Mouse (Mus musculus) monocyte, adult 5-6 weeks (primary cell): ENCODE measurements at regions not wholly inside any gene's neighbourhood (a gene's known extent, or its start where the extent isn't known, plus 50 kb on each side); places are given as distances from the start of the nearest gene placed in this dataset.

Source experiments
- ATAC-seq: fragments of 153-309, 156-312 bp; replicated peaks from 2 replicates; pipeline ENCODE4 v1.8.0; 2017; ENCODE audit warnings: mild to moderate bottlenecking; ENCODE audit not compliant: low TSS enrichment, insufficient number of reproducible peaks, severe bottlenecking, poor library complexity, low FRiP score

DNA sequence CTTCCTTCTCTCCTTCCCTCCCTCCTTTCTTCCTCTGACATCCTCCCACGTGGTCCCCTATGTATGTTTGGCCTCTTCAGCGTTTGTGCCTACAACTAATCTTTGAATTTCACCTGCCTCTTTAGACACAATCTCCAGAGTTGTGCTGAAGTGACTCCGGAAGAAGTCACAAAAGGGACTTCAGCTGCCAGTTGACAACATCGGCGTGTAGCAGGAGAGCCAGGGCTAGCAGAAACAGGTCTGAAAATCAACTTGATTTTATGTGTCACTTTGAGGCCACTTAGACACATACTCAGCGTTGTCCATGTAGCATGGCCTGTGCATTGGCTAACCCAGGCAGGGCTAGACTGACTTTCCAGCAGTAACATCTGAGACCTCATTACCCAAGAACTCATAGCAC lies 317.2 kb downstream of the Cd83 start:
- no peak for ATAC-seq

DNA sequence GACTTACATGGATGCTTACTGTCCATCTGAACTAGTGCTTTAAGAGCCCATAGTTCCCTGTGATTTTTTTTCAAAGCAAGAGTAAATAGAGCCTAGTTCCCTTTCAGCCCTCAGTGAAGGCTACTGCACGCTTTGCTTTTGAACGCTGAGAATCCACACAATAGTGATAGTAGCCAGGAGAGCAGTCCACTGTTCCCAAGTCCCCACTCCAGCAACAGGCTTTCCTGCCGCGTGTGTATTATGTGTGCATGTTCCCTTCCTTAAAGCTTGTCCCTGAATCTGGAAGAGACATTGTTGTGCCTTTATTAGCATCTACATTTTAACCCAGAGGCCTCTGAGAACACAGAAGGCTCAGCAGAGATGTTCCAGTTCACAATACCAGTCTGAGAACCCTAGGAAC lies 317.7 kb downstream of the Cd83 start:
- no peak for ATAC-seq

DNA sequence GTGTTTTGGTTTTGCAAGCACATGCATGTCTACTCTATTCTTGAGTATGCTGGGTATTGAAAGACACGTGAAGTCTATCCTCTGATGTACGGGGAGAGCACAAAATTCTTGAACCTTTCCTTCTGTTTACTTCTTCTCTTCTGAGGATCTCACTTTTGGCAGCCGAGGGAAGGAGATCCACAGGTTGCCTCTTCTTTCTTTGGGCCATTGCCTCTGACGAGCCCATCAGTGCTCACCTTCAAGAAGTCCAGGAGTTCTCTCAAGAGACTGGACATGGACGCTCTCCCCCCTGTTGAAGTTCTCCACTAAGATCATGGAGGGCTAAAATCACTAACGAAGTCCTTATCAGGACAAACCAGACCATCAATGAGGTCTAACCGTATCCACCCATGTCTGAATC lies 318.8 kb downstream of the Cd83 start:
- no peak for ATAC-seq

DNA sequence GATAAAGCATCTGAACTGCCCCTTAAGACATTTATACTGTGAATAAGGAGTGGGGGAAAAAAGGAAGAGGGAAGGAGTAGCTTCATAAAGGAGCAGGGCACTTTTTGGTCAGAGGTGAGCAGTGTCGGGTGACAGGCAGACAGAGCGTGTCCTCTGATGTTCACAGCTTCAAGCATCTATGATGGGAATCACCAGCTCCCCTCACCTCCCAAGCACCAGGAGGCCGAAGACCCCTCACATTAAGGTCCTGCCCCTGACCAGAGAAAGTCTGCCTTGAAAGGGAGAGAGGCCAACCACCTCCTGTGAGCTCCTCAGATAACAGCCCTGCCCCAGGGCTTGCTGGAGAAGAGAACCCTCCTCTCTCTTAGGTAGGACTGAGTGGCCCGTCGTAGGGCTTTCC lies 320.6 kb downstream of the Cd83 start:
- no peak for ATAC-seq

DNA sequence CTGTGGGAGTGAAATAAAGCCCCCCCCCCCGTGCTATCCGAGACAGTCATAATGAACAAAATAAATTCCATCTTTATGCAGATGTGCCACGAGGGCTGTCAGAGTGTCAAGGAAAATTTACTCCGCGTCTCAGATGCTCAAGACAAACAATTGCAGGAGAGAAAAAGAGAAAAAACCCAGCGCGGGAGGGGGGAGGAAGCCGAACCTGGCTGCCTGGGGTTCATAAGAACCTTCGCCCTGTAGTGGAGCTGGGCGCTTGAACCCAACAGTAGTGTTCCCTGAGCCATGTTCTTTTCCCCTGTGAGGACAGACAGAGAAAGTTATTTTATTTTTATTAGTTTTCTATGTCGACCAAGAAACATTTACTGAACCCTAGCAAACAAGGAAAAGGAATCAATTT lies 324.1 kb downstream of the Cd83 start:
- ATAC-seq, result no peak

DNA sequence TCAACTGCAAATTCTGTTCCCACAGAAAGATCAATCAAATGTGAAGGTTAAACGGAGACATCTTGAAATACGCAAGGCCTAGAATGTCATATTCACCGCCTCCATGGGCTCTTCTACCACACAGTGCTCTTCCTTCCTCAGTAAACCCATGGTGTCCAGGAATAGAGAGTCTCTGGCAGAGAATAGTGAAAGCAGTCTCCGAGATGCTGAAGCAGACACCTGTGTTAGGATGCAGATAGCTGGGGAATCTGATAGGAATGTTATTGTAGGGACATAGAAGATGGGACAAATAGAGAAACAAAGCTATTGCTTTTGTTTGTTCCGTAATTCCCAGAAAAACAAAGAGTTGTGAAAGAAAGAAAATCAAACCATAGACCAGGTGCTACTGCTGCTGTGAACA lies 328.5 kb downstream of the Cd83 start:
- ATAC-seq, result no peak

- no peak for ATAC-seq
These were observed 330.3 kb downstream of the Cd83 start for GRCm38 (mm10) chr13:44114856-44115255.

DNA sequence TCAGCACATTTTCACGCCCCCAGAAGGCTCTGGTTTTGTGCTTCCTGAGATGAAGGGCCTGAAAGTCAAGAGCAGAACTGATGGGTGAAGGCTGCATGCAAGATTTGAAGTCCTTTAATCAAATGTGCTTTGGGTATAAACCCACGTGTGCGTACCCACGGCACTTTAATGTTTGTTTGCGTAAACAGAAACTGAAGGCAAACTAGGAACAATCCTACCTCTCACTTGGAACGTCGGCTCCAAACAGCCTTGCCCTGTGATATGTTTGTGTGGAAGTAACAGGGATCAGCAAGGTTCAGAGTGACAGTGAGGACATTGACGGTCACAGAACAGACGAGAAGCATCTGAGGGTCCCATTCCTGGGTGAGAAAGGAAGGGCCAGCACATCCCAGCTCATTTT lies 333.3 kb downstream of the Cd83 start:
- no peak for ATAC-seq

GRCm38 (mm10) chr13:44118846-44119245 lies 334.3 kb downstream of the Cd83 start:
- ATAC-seq, result no peak

DNA sequence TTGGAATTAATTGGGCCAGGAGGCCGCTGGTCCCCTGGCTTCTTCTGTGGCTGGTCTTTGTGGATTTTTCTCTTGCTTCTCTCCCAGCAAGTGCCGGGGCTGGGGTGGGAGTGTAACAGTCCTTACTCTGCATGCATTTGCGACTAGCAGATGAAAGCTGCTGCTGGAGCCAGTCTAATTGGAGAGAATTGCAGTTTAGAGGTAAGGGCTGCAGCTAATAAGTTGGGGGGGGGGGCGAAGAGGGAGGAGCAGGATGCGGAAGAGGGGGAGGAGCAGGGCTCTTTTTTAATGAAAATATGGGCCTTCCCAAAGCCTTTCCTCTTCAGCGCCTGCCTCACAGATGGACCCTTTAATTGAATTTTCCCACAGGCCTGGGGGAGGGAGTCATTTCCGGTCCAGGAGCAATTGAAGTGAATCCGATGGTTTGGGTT lies 336.7 kb downstream of the Cd83 start:
- no peak for ATAC-seq

GRCm38 (mm10) chr13:44121932-44122331 lies 337.4 kb downstream of the Cd83 start:
- ATAC-seq, result no peak

DNA sequence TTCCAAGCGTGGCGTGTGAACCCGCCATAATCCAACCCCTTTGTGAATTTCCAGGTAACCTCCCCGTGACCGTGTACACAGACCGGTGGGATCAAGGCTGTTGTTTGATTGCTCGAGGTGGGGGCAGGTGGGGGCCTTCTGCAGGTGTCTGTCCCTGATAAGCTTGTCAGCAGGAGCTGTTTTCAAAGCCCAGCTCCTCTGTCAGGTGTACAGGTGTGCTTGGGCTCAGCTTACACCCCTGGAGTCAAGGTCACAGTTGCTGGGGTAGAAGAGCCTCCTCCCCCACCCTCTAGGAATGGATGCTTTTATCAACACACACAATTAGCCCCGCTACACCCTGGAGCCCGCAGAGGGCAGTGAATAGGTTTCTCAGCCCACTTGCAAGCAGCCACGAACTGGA lies 341.6 kb downstream of the Cd83 start:
- ATAC-seq, result no peak

GRCm38 (mm10) chr13:44128506-44129274 lies 344.1 kb downstream of the Cd83 start:
- no peak for ATAC-seq

DNA sequence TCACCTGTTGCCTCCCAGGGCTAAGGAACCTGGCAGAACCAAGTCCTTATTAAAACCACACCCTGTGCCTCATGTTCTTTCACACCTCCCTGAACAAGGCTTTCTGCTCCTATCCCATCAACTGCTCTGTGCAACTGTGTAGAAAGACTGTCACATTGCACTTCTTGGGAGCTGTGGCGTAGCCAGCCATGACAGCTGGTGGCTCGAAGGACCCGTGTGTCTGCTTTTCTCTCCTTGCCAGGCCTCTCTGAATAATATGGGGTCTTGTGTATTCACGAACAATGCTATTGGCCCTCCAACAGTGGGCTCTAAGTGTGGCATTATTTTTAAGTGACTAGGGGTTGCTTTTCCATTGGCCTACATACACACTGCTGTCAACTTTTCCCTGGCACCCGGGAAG lies 347.3 kb downstream of the Cd83 start:
- ATAC-seq, result no peak

DNA sequence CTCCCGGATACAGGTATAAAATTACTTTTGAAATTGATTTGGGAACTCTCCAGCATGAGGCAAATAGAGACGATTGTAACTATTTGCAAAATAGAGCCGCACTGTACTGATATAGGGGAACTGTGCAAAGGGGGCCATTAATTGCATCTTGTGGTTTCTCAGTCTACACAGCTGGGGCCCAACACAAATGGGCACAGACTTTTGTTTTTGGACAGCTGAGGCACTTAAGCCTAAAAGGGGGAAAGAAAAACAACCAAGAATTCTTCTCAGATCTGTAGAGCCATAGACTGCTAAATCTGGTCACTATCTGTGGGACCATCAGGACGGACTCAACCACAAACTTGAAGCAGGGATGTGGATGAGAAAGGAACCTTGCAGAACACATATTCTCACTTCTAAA lies 347.9 kb downstream of the Cd83 start:
- ATAC-seq, result no peak

DNA sequence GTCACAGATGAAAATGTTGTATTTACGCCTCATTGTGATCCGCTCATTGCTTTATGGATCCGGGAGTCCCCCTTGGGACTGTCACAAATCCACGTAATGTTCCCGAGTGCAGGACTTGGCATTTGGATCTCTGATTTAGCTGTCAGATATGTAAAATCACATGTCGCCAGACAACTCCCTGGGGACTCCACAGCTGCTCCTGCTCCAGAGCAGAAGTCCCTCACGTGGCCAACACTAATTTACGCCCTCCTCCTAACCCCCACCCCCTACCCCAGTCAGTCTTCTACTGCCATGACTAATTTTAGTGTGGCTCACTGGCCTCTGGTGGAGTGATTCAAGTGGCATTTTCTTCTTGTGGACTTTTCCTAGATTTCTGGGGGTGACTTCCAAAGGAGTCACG lies 348.9 kb downstream of the Cd83 start:
- ATAC-seq, result no peak

GRCm38 (mm10) chr13:44141181-44141580 lies 356.6 kb downstream of the Cd83 start:
- no peak for ATAC-seq

DNA sequence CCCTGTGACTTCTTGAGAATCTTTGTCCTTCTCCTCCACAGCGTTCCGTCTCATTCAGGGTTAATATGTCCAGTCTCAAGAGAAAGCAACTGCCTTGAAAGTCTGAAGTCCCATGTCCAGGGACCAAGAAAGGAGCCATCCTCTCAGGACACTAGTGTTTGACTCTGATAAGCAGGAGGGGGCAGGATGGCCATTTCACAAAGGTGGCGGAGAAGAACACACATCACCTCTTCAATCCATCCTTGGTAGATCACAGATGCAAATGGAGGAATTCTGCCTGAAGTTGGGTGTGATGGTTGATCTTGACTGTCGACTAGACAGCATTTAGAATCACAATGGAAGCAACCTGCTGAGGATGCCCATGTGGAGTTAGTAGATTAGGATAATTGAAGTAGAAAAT lies 360.9 kb downstream of the Cd83 start:
- ATAC-seq, result no peak

DNA sequence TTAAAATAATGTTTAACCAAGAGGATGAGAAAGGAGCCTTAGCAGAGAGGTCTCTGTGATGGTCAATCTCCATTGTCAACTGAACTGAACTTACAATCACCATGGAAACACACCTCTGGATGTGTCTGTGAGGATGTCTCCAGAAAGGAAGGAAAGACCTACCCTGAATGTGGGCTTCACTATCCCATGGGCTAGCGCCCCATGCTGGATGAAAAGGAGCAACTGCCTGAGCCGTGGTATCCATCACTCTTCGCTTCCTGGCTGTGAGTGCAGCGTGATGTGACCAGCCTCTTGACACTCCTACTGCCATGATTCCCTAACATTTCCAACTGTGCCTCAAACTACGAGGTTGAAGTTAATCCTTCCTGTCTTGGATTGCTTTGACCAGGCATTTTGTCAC lies 363.3 kb downstream of the Cd83 start:
- no peak for ATAC-seq

DNA sequence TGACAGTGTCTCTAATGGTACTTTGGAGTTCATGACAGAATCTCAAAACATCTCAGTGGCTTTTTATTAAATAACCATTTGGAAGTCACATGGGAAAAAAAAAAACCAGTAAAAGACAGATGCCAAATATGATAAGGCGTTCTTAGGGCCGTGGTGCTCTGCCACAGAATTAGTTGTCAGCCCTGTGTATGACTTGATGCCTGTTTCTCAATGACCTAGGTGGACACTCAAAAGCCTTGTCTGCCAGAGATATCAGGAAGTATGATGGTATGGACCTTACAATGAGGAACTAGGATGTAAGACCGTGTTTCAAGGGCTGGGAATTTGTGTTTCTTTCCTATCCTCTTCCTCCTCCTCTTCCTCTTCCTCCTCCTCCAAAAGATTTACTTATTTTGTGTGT lies 364.9 kb downstream of the Cd83 start:
- no peak for ATAC-seq

DNA sequence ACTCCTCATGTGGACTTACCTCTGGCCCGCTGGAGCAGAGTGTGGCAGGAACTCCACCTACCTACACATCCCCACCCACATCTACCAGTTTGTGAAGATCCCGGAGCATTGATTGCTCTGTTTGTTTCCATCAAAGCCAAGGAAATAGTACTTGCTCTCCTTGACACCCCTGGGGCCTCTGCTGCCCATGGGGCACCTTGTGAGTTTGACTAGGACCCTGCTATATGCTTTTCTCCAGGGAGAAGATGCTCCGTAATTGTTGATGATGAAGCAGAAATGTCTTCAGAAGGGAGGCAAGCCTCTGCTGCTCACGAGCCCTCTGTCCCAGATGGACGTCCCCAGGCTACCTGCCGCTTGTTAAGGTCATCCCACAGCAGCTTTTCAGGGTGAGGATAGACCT lies 367.0 kb downstream of the Cd83 start:
- no peak for ATAC-seq
